Mouse (Mus musculus) liver, embryonic 11.5 days (tissue): ENCODE measurements around the gene Thra. TPM values are rescaled to one million over a fixed set of nuclear protein-coding genes. Genes with fewer than 3 reads are reported as not detected.
A peak's percentile ranks its signal among the peaks of the same experiment; 100 is the strongest.

Experiments used
- ATAC-seq: fragments of 200-750 bp; cut with Nextera tagmentation; replicated peaks from 2 replicates; pipeline ENCODE4 v1.8.0; 2017; ENCODE audit warnings: moderate number of reproducible peaks, mild to moderate bottlenecking, moderate TSS enrichment, moderate library complexity; ENCODE audit not compliant: low FRiP score
- DNase-seq: peaks from one replicate; pipeline ENCODE4 v3.0.0-alpha.2; 2017; ENCODE audit warnings: low spot score
- H3K27ac ChIP-seq: fragments of 300-500 bp; sonication (generic); 2 replicates; pipeline ENCODE4 v1.5.1; 2014; ENCODE audit warnings: mild to moderate bottlenecking, low read depth, low read length, control low read depth
- H3K27me3 ChIP-seq: fragments of 300-500 bp; sonication (generic); replicated peaks from 2 replicates; pipeline ENCODE4 v1.6.1; 2014; ENCODE audit warnings: low read length, mixed read lengths; ENCODE audit not compliant: control insufficient read depth, insufficient read depth
- H3K36me3 ChIP-seq: fragments of 300-500 bp; sonication (generic); 2 replicates; pipeline ENCODE4 v1.6.1; 2014; ENCODE audit warnings: mild to moderate bottlenecking, low read length, moderate library complexity, mixed read lengths; ENCODE audit not compliant: control insufficient read depth, insufficient read depth
- H3K4me1 ChIP-seq: fragments of 300-500 bp; sonication (generic); replicated peaks from 2 replicates; pipeline ENCODE4 v1.6.1; 2014; ENCODE audit warnings: low read length, mixed read lengths; ENCODE audit not compliant: control insufficient read depth, insufficient read depth
- H3K4me2 ChIP-seq: fragments of 300-500 bp; sonication (generic); 2 replicates; pipeline ENCODE4 v1.6.1; 2014; ENCODE audit warnings: mild to moderate bottlenecking, control low read depth, moderate library complexity
- H3K4me3 ChIP-seq: fragments of 300-500 bp; sonication (generic); 2 replicates; pipeline ENCODE4 v1.5.1; 2014; ENCODE audit warnings: low read depth, low read length, control low read depth
- H3K9ac ChIP-seq: fragments of 300-500 bp; sonication (generic); 2 replicates; pipeline ENCODE4 v1.6.1; 2014; ENCODE audit warnings: low read depth, low read length, control low read depth
- H3K9me3 ChIP-seq: fragments of 300-500 bp; sonication (generic); 2 replicates; pipeline ENCODE4 v1.6.1; 2016; ENCODE audit warnings: low read length, inconsistent platforms, mixed read lengths; ENCODE audit not compliant: control insufficient read depth
- WGBS: fragments of 180-500 bp; shearing (Covaris S2); extraction: QIAGEN DNeasy Blood & Tissue Kit; methylation state at CpG from one replicate; pipeline ENCODE4 v1.1.7; 2014; 5-methylcytosine and 5-hydroxymethylcytosine counted together
- polyA plus RNA-seq: library from polyadenylated mRNA; unstranded; fragments of >200 nt; fragmentation: Nextera tagmentation; extraction: Ambion mirVana; gene quantifications from 2 replicates; pipeline ENCODE4 v1.2.1, GENCODE M21; 2014

Gene Thra
- polyA plus RNA-seq, 1 experiment from 2014 or later, result 31.6 TPM

- 0 out of 2 replicates have a peak, but pooled peaks have one; percentile 58 for ATAC-seq
- H3K9ac ChIP-seq, result no peak overlapping the region
- WGBS, result 34% methylated on average over 4 of the region's 4 CpGs
Observed at GRCm38 (mm10) chr11:98699911-98700310, 40.5 kb upstream of the Thra start.

GRCm38 (mm10) chr11:98701213-98701670 lies 39.2 kb upstream of the Thra start, which contains the start of gene Csf3:
TSS of gene Csf3 (plus strand) at chr11:98701263.
- ATAC-seq (no peak), DNase-seq (no peak)
- Histone ChIP-seq H3K27me3 (no peaks in the 10 kb centered on the region), H3K9ac (no peak within 1 kb of the TSS), H3K36me3 (peaks cover 20% of the 10 kb centered on the region), H3K4me2 (no peak within 1 kb of the TSS), H3K27ac (no peak within 1 kb of the TSS; the same call in 1 of the 2 replicates), H3K9me3 (no peaks in the 10 kb centered on the region), H3K4me3 (no peak within 1 kb of the TSS), H3K4me1 (peaks cover 4% of the 10 kb centered on the region; the same call in 1 of the 2 replicates)
- 51% methylated on average over 10 of the region's 10 CpGs for WGBS

More at GRCm38 (mm10) chr11:98699911-98700310, 40.5 kb upstream of the Thra start:
- no peaks in the 10 kb centered on the region for H3K9me3 ChIP-seq
- H3K4me2 ChIP-seq, result no peak overlapping the region
- H3K27ac ChIP-seq, result no peak overlapping the region
- no peak overlapping the region for H3K4me3 ChIP-seq
- H3K27me3 ChIP-seq, result no peaks in the 10 kb centered on the region
- peak; percentile 59 for DNase-seq
- peaks cover 4% of the 10 kb centered on the region; the same call in 1 of the 2 replicates for H3K4me1 ChIP-seq
- peaks cover 17% of the 10 kb centered on the region; the same call in 1 of the 2 replicates for H3K36me3 ChIP-seq

- no peaks in the 10 kb centered on the region for H3K27me3 ChIP-seq
- H3K4me2 ChIP-seq, result no peak overlapping the region
- H3K9me3 ChIP-seq, result no peaks in the 10 kb centered on the region
- ATAC-seq, result no peak
- peaks cover 4% of the 10 kb centered on the region; the same call in 1 of the 2 replicates for H3K4me1 ChIP-seq
- no peak for DNase-seq
- H3K9ac ChIP-seq, result no peak overlapping the region
- H3K27ac ChIP-seq, result no peak overlapping the region
- peaks cover 24% of the 10 kb centered on the region for H3K36me3 ChIP-seq
- H3K4me3 ChIP-seq, result no peak overlapping the region
- WGBS, result 71% methylated on average over 5 of the region's 5 CpGs
Observed at GRCm38 (mm10) chr11:98702323-98702722, 38.1 kb upstream of the Thra start.

GRCm38 (mm10) chr11:98705021-98705420 lies 35.4 kb upstream of the Thra start:
- Histone ChIP-seq H3K4me1 (peaks cover 16% of the 10 kb centered on the region), H3K4me3 (no peak overlapping the region), H3K9ac (no peak overlapping the region), H3K27me3 (no peaks in the 10 kb centered on the region), H3K9me3 (no peaks in the 10 kb centered on the region), H3K4me2 (no peak overlapping the region), H3K27ac (no peak overlapping the region), H3K36me3 (peaks cover 39% of the 10 kb centered on the region)
- WGBS, result 95% methylated on average over 10 of the region's 10 CpGs
- no peak for DNase-seq
- ATAC-seq, result no peak

GRCm38 (mm10) chr11:98707401-98708281 lies 32.8 kb upstream of the Thra start:
- Histone ChIP-seq H3K27ac (no peak overlapping the region), H3K9ac (no peak overlapping the region), H3K4me2 (no peak overlapping the region), H3K36me3 (peaks cover 42% of the 10 kb centered on the region), H3K9me3 (no peaks in the 10 kb centered on the region), H3K4me3 (no peak overlapping the region), H3K27me3 (no peaks in the 10 kb centered on the region), H3K4me1 (peaks cover 20% of the 10 kb centered on the region)
- WGBS, result 92% methylated on average over 22 of the region's 22 CpGs
- ATAC-seq (no peak), DNase-seq (no peak)

- H3K27ac ChIP-seq, result no peak overlapping the region
- H3K4me1 ChIP-seq, result peaks cover 20% of the 10 kb centered on the region
- DNase-seq (no peak), ATAC-seq (no peak)
- no peak overlapping the region for H3K4me2 ChIP-seq
- H3K36me3 ChIP-seq, result peaks cover 44% of the 10 kb centered on the region
- H3K4me3 ChIP-seq, result no peak overlapping the region
- H3K9me3 ChIP-seq, result no peaks in the 10 kb centered on the region
- H3K9ac ChIP-seq, result no peak overlapping the region
- WGBS, result 80% methylated on average over 19 of the region's 19 CpGs
- H3K27me3 ChIP-seq, result no peaks in the 10 kb centered on the region
Observed at GRCm38 (mm10) chr11:98708282-98708956, 32.0 kb upstream of the Thra start.

- peaks cover 48% of the 10 kb centered on the region for H3K36me3 ChIP-seq
- no peak overlapping the region; the same call in 1 of the 2 replicates for H3K9ac ChIP-seq
- no peaks in the 10 kb centered on the region for H3K9me3 ChIP-seq
- DNase-seq, result no peak
- ATAC-seq, result no peak
- peak overlapping the region; percentile 5; the same call in 1 of the 2 replicates for H3K4me2 ChIP-seq
- no peak overlapping the region for H3K4me3 ChIP-seq
- no peak overlapping the region for H3K27ac ChIP-seq
- WGBS, result 76% methylated on average over 26 of the region's 26 CpGs
- peaks cover 20% of the 10 kb centered on the region for H3K4me1 ChIP-seq
- no peaks in the 10 kb centered on the region for H3K27me3 ChIP-seq
Observed at GRCm38 (mm10) chr11:98709001-98709741, 31.3 kb upstream of the Thra start.

GRCm38 (mm10) chr11:98710416-98711045 lies 29.9 kb upstream of the Thra start:
- ATAC-seq, result peak; percentile 51

More at GRCm38 (mm10) chr11:98710416-98711045, 29.9 kb upstream of the Thra start:
- Histone ChIP-seq H3K4me2 (no peak overlapping the region), H3K27ac (no peak overlapping the region), H3K27me3 (no peaks in the 10 kb centered on the region), H3K4me3 (no peak overlapping the region), H3K9me3 (no peaks in the 10 kb centered on the region), H3K4me1 (peaks cover 20% of the 10 kb centered on the region), H3K9ac (no peak overlapping the region), H3K36me3 (peaks cover 43% of the 10 kb centered on the region)
- DNase-seq, result peak; percentile 80
- 37% methylated on average over 12 of the region's 12 CpGs for WGBS
